Mouse (Mus musculus) olfactory bulb, adult 2 months (tissue): ENCODE measurements around the gene Olfr111.
"Not testable (repeated sequence)": the region's sequence is repeated elsewhere in the genome, so short reads cannot be mapped to it uniquely, and the experiment has no call there.

Experiments used
- CTCF ChIP-seq: fragments of 200-500 bp; IDR thresholded peaks from 2 replicates; pipeline ENCODE4 v1.5.1; 2012; ENCODE audit warnings: low read depth, mild to moderate bottlenecking, low read length, moderate library complexity; ENCODE audit not compliant: insufficient read depth
- POLR2A ChIP-seq: fragments of 200-500 bp; IDR thresholded peaks from 2 replicates; pipeline ENCODE4 v1.6.1; 2012; ENCODE audit warnings: mild to moderate bottlenecking, low read depth, low read length, moderate library complexity; ENCODE audit not compliant: insufficient read depth

DNA sequence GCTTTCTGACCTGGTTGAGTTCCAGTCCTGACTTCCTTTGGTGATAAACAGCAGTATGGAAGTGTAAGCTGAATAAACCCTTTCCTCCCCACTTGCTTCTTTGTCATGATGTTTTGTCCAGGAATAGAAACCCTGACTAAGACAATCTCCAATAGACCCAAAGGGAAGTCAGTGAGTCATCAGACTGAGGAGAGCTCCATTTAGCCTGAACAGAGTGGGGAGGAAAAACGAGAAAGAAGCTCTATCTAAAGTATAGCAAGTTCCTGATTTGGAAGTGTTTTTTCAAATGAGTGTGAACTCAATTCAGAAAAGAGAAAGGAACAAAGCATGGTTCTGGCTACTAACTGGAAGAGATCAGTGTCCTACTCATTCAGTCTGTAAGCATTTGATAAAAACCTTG lies 30.6 kb downstream of the Olfr111 start:
- not testable (repeated sequence) for TF ChIP-seq CTCF, POLR2A
